7 mouse cellular contexts compared by ENCODE assay signal in genomic region chr13:75090411-75090779, GRCm38 (mm10). TPM values are rescaled to one million over a fixed set of nuclear protein-coding genes. Genes with fewer than 3 reads are reported as not detected.
DNase-seq lines count a peak whose midpoint lies in the region; TF ChIP-seq lines count a peak whose summit lies in the region.

No protein-coding gene starts in this region.

- H3K9me3 ChIP-seq in forebrain, embryonic 10.5 days = no peaks in the 10 kb centered on the region
- H3K9me3 ChIP-seq in limb, embryonic 10.5 days (replicated peaks) = no peaks in the 10 kb centered on the region

- H3K4me1 ChIP-seq in forebrain, embryonic 10.5 days = peaks cover 19% of the 10 kb centered on the region
- peaks cover 13% of the 10 kb centered on the region for H3K4me1 ChIP-seq in limb, embryonic 10.5 days

- WGBS in forebrain, embryonic 10.5 days = under 1% methylated on average over 12 of the region's 12 CpGs
- 2% methylated on average over 12 of the region's 12 CpGs for WGBS in limb, embryonic 10.5 days

- H3K36me3 ChIP-seq in forebrain, embryonic 10.5 days (replicated peaks) = no peaks in the 10 kb centered on the region
- H3K36me3 ChIP-seq in limb, embryonic 10.5 days = no peaks in the 10 kb centered on the region

- no peak for TF ChIP-seq CTCF in left cerebral cortex, adult 2 months (IDR thresholded peaks at IDR 0.05)

- peak overlapping the region; percentile 75 for H3K27ac ChIP-seq in left cerebral cortex, adult 2 months
- peak overlapping the region; percentile 22; the same call in 1 of the 2 replicates for H3K27ac ChIP-seq in forebrain, embryonic 10.5 days
- H3K27ac ChIP-seq in limb, embryonic 10.5 days = no peak overlapping the region

- peak overlapping the region; percentile 64 for H3K4me3 ChIP-seq in left cerebral cortex, adult 2 months
- peak overlapping the region; percentile 58 for H3K4me3 ChIP-seq in forebrain, embryonic 10.5 days
- peak overlapping the region; percentile 46 for H3K4me3 ChIP-seq in limb, embryonic 10.5 days

- H3K27me3 ChIP-seq in forebrain, embryonic 10.5 days (ENCODE audit: poor library complexity, severe bottlenecking) = peaks cover 18% of the 10 kb centered on the region
- peaks cover 28% of the 10 kb centered on the region for H3K27me3 ChIP-seq in limb, embryonic 10.5 days (ENCODE audit: low read depth, poor library complexity, severe bottlenecking)

- intact Hi-C loops in left cerebral cortex, adult 2 months (cut with DNase I) = loop anchor here (2.0 to 5.0 kb wide), 2 partner anchors 22 to 228 kb away; no protein-coding TSS in a partner anchor

- peak; percentile 20 to 32 for DNase-seq in left cerebral cortex, adult 2 months (ENCODE audit: extremely low spot score in 1 of 2, low spot score in 2 of 2)
- no peak for DNase-seq in left cerebral cortex, adult 9 months (ENCODE audit: low spot score in 2 of 2)
- peak; percentile 14 for DNase-seq in cerebellum, adult 11-12 months
- peak; percentile 31 for DNase-seq in forebrain, embryonic 10.5 days (ENCODE audit: extremely low spot score, low spot score)
- peak; percentile 36 for DNase-seq in limb, embryonic 10.5 days (ENCODE audit: low spot score)
- DNase-seq in retina, postnatal 1 day = peak; percentile 51
- no peak for DNase-seq in MN1 (ENCODE audit: low spot score)

RNA-seq across cellular contexts. Expression of gene Pcsk1, which starts 0.8 kb away (rescaled TPM):
- 10 to 100 TPM; 48.3 to 51.5 TPM for total RNA-seq in left cerebral cortex, adult 2 months (2021)
- 0.47 TPM in 2 replicates for polyA plus RNA-seq in forebrain, embryonic 10.5 days (2016; fragmentation: Nextera tagmentation; extraction: Ambion mirVana)
- polyA plus RNA-seq in limb, embryonic 10.5 days (2016; fragmentation: Nextera tagmentation; extraction: Ambion mirVana) = 0.10 and 0.23 TPM in 2 replicates

Comparison
In these comparisons a context has a peak if more than half of its experiments do, and no peak if none do; other contexts are left out.
1. DNase-seq: peak in left cerebral cortex, adult 2 months (2 of 2), cerebellum, adult 11-12 months (single experiment), forebrain, embryonic 10.5 days (single experiment), limb, embryonic 10.5 days (single experiment) and retina, postnatal 1 day (single experiment); none in left cerebral cortex, adult 9 months (0 of 2) and MN1 (single experiment).
2. Peak in every context shown above with its lines, with median percentiles within 50 percentile points of each other: H3K4me3 ChIP-seq.